Mouse (Mus musculus) forebrain, embryonic 10.5 days (tissue): ENCODE measurements around the gene Psma6. TPM values are rescaled to one million over a fixed set of nuclear protein-coding genes. Genes with fewer than 3 reads are reported as not detected.
"Not testable (repeated sequence)": the region's sequence is repeated elsewhere in the genome, so short reads cannot be mapped to it uniquely, and the experiment has no call there.

Experiments
- DNase-seq: peaks from one replicate; pipeline ENCODE4 v3.0.0-alpha.2; 2017; ENCODE audit warnings: low spot score; ENCODE audit errors: extremely low spot score
- H3K27ac ChIP-seq: fragments of 300-500 bp; sonication (generic); 2 replicates; pipeline ENCODE4 v1.5.1; 2016; ENCODE audit warnings: mild to moderate bottlenecking
- H3K27me3 ChIP-seq: fragments of 300-500 bp; sonication (generic); 2 replicates; pipeline ENCODE4 v1.6.1; 2016; ENCODE audit warnings: mild to moderate bottlenecking; ENCODE audit not compliant: poor library complexity, severe bottlenecking
- H3K36me3 ChIP-seq: fragments of 300-500 bp; sonication (generic); replicated peaks from 2 replicates; pipeline ENCODE4 v1.6.1; 2016; ENCODE audit warnings: mild to moderate bottlenecking, moderate library complexity
- H3K4me1 ChIP-seq: fragments of 300-500 bp; sonication (generic); 2 replicates; pipeline ENCODE4 v1.6.1; 2016
- H3K4me3 ChIP-seq: fragments of 300-500 bp; sonication (generic); 2 replicates; pipeline ENCODE4 v1.5.1; 2016; ENCODE audit warnings: mild to moderate bottlenecking, moderate library complexity
- H3K9me3 ChIP-seq: fragments of 300-500 bp; sonication (generic); 2 replicates; pipeline ENCODE4 v1.6.1; 2016; ENCODE audit warnings: mild to moderate bottlenecking, moderate library complexity
- WGBS: fragments of 180-500 bp; shearing (Covaris S2); methylation state at CpG from one replicate; pipeline ENCODE4 v1.1.7; 2016; 5-methylcytosine and 5-hydroxymethylcytosine counted together
- polyA plus RNA-seq: library from polyadenylated mRNA; unstranded; fragments of >200 nt; fragmentation: Nextera tagmentation; extraction: Ambion mirVana; gene quantifications from 2 replicates; pipeline ENCODE4 v1.2.1, GENCODE M21; 2016

Psma6 gene
- polyA plus RNA-seq, 1 experiment from 2014 or later, result 503 TPM

DNA sequence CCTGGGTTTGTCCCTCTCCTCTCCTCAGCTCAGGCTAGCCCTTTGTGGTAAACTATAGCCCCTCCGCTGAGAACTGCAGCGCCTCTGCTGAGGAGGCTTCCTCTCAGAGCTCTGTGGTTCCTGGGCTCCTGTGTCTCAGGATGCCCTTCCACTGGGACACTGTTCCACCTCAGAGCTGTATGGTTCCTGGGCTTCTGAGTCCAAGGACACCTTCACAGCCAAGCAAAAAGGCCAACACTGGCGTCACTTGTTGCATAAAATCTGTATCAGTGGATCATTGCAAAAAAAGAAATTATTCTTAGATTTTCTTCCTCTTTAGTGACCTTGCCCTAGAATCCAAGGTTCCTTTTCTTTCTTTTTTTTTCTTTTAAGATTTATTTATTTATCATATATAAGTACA is 804 bp downstream of the Psma6 start:
- Histone ChIP-seq H3K9me3 (no peaks in the 10 kb centered on the region), H3K4me1 (peaks cover 25% of the 10 kb centered on the region), H3K27me3 (no peaks in the 10 kb centered on the region), H3K4me3 (no peak overlapping the region), H3K27ac (no peak overlapping the region), H3K36me3 (peaks cover 7% of the 10 kb centered on the region; the same call in 1 of the 2 replicates)
- no peak for DNase-seq
- WGBS, result 95% methylated on average over 3 of the region's 3 CpGs

DNA sequence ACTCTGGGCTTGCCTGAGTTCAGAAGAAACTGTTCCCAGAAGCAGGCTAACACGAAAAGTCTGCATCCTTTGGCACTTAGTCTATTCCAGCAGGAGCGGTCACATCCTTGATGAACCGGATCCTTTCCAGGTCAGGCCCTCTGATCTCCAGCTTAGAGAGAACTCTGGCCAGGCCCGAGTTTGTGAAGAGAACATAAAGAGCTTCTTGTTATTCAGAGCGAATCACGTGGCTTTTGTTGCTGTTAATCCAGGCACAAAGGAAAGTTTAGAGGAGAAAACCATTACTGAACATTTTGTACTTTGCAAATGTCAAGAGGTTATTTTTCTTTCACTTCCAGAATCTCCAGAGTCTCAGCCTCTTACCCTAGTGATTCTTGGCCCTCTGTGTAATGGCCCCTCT is 1.9 kb downstream of the Psma6 start:
- DNase-seq, result no peak
- Histone ChIP-seq H3K4me1 (peaks cover 25% of the 10 kb centered on the region), H3K9me3 (no peaks in the 10 kb centered on the region), H3K27me3 (no peaks in the 10 kb centered on the region), H3K27ac (peak overlapping the region; percentile 45), H3K36me3 (peaks cover 7% of the 10 kb centered on the region; the same call in 1 of the 2 replicates), H3K4me3 (no peak overlapping the region)
- 19% methylated on average over 6 of the region's 6 CpGs for whole genome bisulfite sequencing

DNA sequence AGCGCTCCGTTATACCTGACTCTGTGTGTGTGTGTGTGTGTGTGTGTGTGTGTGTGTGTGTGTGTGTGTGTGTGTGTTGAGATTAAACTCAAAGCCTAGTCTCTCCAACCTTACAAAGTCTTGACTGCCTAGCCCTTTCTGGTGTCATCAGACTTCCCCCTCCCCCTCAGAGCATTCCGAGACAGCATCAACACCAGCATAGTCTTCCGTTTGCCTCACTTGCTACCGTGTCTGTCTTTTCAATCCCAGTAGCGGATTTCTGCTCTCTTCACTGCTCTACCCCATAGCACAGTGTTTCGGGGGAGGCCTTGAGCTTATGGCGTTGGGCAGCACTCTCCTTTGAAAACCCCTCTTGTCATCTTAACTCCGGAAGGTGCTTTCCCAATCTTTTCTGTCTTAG is 2.4 kb downstream of the Psma6 start:
- H3K27me3 ChIP-seq, result no peaks in the 10 kb centered on the region
- H3K27ac ChIP-seq, result peak overlapping the region; percentile 45
- 63% methylated on average over 9 of the region's 9 CpGs for WGBS
- no peak for DNase-seq
- H3K4me3 ChIP-seq, result no peak overlapping the region
- no peaks in the 10 kb centered on the region for H3K9me3 ChIP-seq
- peaks cover 25% of the 10 kb centered on the region for H3K4me1 ChIP-seq
- peaks cover 7% of the 10 kb centered on the region; the same call in 1 of the 2 replicates for H3K36me3 ChIP-seq

DNA sequence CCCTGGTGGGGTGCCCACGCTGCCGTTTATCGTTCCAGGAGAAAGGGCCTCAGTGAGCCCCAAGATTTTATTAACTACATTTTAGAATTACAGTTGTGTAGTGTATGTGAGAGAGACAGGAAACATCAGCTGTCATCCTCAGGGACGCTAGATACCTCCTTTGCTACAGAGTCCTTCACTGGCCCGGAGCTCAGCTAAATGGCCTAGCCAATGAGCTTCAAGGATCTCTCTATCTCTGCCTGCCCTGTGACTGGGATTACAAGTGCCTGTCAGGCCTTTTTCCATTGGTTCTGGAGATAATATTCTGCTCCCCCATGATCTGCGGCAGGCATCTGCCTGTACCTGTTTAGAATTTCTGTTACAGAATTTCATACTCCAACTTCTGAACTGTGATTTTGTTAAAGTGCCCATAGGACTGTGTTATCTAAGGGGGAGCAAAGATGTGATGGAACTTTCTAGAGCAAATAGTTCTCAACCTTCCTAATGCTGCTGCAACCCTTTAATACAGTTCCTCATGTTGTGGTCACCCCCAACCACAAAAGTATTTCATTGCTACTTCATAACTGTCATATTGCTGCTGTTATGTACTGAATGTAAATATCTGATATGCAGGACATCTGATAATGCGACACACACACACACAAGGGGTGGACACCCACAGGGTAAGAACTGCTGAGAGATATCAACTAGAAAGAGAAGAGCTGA is 3.2 kb downstream of the Psma6 start:
- Histone ChIP-seq H3K4me1 (peaks cover 25% of the 10 kb centered on the region), H3K36me3 (peaks cover 4% of the 10 kb centered on the region; the same call in 1 of the 2 replicates), H3K27ac (no peak overlapping the region), H3K9me3 (no peaks in the 10 kb centered on the region), H3K4me3 (no peak overlapping the region), H3K27me3 (no peaks in the 10 kb centered on the region)
- DNase-seq, result no peak
- 81% methylated on average over 7 of the region's 7 CpGs for WGBS

DNA sequence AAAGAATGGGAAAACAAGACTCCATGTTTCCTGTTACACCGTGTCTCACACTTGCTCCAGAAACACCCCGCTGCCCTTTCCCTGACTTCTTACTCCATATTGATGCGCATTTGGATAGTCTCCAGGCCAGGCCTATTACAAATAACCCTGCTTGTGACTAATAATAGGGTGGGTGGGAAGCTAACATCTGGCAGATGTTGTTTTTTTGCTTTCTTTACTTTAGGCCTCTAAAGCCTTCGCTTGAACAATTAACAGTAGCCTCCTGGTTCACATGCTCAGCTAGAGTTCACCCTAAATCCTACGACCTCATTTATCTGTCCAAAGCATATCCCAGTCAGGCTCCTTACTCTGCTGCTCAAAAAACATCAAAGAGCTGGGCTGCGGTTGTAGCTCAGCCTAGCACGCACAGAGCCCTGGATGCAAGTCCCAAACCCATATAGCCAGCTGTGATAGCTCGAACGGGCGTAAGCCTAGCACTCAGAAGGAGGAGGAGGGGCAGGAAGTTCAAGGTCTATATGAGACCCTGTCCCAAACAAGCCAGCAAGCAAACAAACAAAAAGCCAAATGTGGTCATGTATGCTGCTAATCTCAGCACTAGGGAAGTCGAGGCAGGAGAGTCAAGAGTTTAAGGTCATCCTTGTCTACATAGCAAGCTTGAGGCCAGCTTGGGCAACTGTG is 3.9 kb downstream of the Psma6 start:
- no peak for DNase-seq
- Histone ChIP-seq H3K27me3 (no peaks in the 10 kb centered on the region), H3K36me3 (no peaks in the 10 kb centered on the region), H3K4me1 (peaks cover 25% of the 10 kb centered on the region), H3K9me3 (no peaks in the 10 kb centered on the region), H3K4me3 (no peak overlapping the region), H3K27ac (no peak overlapping the region)
- WGBS, result 82% methylated on average over 11 of the region's 11 CpGs

DNA sequence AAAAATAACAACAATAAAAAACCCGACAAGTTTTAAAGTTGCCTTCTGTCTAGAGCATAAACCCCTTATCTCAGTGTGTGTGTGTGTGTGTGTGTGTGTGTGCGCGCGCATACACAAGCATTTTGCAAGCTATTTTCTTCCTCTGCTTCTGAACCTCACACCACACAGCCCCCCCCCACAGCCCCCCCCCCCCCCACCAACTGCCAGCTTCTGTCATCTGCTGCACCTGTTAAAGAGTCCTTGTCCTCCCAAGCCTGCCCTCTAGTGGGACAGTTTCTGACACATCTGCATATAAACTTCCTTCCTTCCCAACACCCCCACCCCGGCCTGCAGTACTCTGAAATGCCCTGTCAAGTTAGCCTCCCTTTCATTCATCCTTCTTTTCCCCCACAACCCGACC is 4.5 kb downstream of the Psma6 start:
- H3K36me3 ChIP-seq, result no peaks in the 10 kb centered on the region
- no peaks in the 10 kb centered on the region for H3K27me3 ChIP-seq
- WGBS, result 67% methylated on average over 6 of the region's 6 CpGs
- peaks cover 25% of the 10 kb centered on the region for H3K4me1 ChIP-seq
- H3K27ac ChIP-seq, result no peak overlapping the region
- DNase-seq, result no peak
- no peak overlapping the region for H3K4me3 ChIP-seq
- H3K9me3 ChIP-seq, result no peaks in the 10 kb centered on the region

DNA sequence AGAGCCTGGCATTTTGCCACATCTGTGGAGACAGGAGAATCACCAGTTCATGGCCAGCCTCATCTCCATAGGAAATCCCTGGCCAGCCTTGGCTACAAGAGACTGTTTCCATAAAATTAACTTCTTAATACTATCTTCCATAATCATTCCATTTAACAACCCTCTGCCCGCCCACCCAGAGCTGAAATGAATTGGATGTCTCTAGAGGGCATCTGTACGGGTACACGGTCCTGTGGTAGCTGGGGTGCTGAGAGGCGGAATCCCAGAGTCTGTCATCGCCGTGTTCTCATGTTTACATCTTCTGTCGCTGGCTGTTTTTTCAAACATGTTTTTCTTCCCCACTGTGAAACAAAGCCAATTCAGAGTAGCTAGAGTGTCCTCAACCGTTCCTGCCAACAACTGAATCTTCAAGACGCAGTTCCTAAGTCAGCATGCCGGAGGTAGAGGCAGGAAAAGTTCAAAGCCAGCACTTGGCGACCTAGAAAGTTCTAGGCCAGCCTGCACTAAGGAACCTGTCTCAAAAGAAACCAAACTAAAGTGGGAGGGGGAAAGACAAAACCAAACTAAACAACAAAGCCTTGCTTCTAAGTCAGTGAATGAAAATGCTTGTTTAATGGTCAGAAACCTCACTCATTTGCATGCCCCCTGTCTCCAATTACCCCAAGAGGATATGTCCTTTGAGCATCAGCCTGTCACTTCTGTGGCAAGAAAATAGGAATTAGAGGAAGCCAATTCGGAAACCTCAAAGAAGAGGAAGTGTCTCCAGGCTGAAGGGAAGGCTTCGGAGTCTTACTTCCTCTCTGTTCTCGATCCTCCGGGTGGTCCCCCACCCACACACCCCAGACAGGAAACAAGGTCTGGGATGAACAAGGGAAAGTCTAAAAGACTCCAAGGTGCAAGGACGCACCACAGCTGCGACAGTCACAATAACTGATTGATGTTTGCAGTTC is 5.4 kb downstream of the Psma6 start:
- 85% methylated on average over 17 of the region's 17 CpGs for WGBS
- no peak overlapping the region for H3K4me3 ChIP-seq
- DNase-seq, result no peak
- H3K36me3 ChIP-seq, result no peaks in the 10 kb centered on the region
- H3K27ac ChIP-seq, result no peak overlapping the region
- no peaks in the 10 kb centered on the region for H3K27me3 ChIP-seq
- peaks cover 22% of the 10 kb centered on the region for H3K4me1 ChIP-seq
- no peaks in the 10 kb centered on the region for H3K9me3 ChIP-seq

DNA sequence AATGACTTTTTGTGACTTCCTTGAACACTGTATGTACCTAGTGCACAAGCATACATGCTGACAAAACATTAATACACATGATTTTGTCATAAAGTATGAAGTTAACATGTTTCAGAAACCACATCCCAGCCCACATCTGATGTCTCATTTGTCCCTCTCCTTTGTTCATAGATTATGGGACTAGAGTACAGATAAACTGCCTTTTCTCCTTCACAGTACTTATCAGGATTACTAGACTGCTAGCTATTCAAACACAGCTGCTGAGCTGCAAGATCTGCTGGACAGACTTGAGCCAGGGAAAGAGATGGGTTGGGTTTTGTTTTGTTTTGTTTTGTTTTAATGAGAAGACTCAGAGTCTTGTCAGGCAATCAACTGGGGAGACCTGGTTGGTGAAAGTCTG is 8.1 kb downstream of the Psma6 start:
- no peak for DNase-seq
- Histone ChIP-seq H3K27me3 (no peaks in the 10 kb centered on the region), H3K27ac (no peak overlapping the region), H3K4me3 (no peak overlapping the region), H3K36me3 (no peaks in the 10 kb centered on the region), H3K9me3 (no peaks in the 10 kb centered on the region), H3K4me1 (peaks cover 5% of the 10 kb centered on the region; the same call in 1 of the 2 replicates)

DNA sequence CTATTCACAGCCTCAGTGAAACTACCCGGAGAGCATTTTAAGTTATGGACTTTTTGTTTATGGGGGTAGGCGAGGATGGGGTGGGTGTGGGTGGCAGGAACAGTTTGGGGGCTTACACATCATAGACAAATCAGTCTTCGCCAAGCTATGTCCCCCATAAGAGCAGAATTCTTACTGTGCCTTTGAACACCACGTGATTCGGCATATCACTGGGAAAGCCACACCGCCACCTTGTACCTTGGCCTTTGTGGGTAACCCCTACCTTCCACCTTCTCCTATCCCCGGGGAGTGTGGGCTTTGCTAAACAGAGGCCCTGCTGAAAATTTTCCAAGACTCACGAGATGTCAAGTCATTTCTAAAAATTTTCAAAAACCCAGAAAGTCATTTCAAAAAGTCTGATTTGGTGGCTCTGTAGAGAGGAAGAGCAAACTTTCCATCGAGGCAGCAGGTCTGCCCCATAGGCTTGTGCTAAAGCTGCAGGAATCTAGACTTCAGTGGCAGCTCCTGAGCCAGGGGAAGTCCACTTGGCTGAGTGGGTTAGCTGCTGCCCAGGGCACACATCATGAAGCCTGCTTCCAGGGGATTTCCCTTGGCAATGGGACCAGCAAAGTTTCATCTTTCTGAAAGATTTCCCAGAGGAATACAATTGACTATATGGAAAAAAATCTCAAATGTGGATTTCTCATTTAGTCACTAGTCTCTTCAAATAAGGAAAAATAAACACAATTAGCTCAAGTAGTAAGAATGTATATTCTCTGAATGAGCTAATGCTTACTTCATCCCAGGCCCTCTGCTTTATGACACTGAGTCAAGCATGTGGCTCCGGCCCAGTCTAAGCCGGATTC is 8.9 kb downstream of the Psma6 start:
- no peaks in the 10 kb centered on the region for H3K36me3 ChIP-seq
- 87% methylated on average over 11 of the region's 11 CpGs for WGBS

DNA sequence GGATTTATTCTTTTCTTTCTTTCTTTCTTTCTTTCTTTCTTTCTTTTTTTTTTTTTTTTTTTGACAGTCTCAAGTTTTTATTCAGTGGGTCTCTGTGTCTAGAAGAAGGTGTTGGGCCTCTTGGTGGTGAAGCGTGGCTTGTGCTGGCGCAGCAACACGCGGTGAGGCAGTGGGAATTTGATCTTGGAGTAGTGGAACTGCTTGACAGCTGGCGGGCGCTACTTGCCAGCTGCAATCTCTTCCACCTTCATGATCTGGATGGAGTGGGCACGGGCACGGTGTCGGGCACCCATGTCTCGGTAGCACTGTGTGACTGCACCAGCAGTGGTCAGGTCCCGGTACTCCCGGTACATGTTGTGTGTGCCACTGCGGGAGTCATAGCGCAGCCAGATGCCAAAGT is 11.6 kb downstream of the Psma6 start:
- not testable (repeated sequence) for H3K27me3 ChIP-seq, H3K36me3 ChIP-seq, H3K4me3 ChIP-seq, H3K9me3 ChIP-seq, H3K27ac ChIP-seq, DNase-seq
- 90% methylated on average over 14 of the region's 14 CpGs for WGBS
- peaks cover 21% of the 10 kb centered on the region for H3K4me1 ChIP-seq

More for the DNA sequence above, 8.9 kb downstream of the Psma6 start:
- Histone ChIP-seq H3K4me3 (no peak overlapping the region), H3K27ac (no peak overlapping the region), H3K27me3 (no peaks in the 10 kb centered on the region), H3K4me1 (peaks cover 8% of the 10 kb centered on the region), H3K9me3 (no peaks in the 10 kb centered on the region)
- no peak for DNase-seq

DNA sequence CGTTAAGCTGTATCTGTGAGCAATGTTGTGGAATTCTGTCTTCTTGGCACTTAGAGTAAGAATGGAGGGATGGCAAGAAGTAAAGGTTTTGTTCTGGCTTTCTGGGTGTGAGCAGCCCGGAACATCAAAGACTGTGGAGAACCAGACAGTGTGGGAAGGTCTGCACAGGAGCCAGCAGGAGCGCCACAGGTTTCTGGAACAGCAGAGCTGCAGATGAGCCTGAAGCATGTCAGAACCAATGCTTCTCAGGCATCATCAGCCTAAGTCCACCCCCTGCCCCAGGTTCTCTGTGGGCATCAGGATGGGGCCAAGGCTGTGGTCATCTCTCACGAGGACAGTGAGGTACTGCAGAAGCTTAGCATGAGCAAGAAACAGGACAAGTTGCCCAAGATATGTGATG is 12.5 kb downstream of the Psma6 start:
- Histone ChIP-seq H3K4me1 (peaks cover 21% of the 10 kb centered on the region), H3K27ac (no peak overlapping the region), H3K36me3 (peaks cover 7% of the 10 kb centered on the region), H3K27me3 (no peaks in the 10 kb centered on the region), H3K9me3 (no peaks in the 10 kb centered on the region), H3K4me3 (no peak overlapping the region)
- 88% methylated on average over 4 of the region's 4 CpGs for WGBS
- no peak for DNase-seq
